Mouse (Mus musculus) layer of hippocampus, postnatal 14 days (tissue): Measurements from ENCODE around the gene Pou2f1. TPM values are rescaled to one million over a fixed set of nuclear protein-coding genes. Genes with fewer than 3 reads are reported as not detected.

Experiments used
- DNase-seq, 2 experiments: peaks; one replicate each; pipeline ENCODE4 v3.0.0; 2021 to 2022; ENCODE audit warnings: low spot score in 2 of 2, mixed read lengths in 1 of 2
- total RNA-seq, 2 experiments: library from RNA; stranded (reverse); gene quantifications; 2 replicates each; pipeline ENCODE4 v1.2.3; 2021

Gene Pou2f1
- total RNA-seq, 2 experiments from 2014 or later = 16.6 to 17.7 TPM

GRCm38 (mm10) chr1:165882146-165882900 lies 120.2 kb downstream of the Pou2f1 start:
- DNase-seq = no peak

- DNase-seq = no peak
Observed at GRCm38 (mm10) chr1:165878751-165879150, 123.7 kb downstream of the Pou2f1 start.

GRCm38 (mm10) chr1:165875520-165876284 lies 126.8 kb downstream of the Pou2f1 start:
- DNase-seq = no peak

GRCm38 (mm10) chr1:165874645-165875044 lies 127.8 kb downstream of the Pou2f1 start:
- DNase-seq = no peak

- no peak for DNase-seq
Observed at GRCm38 (mm10) chr1:165868659-165869058, 133.8 kb downstream of the Pou2f1 start.

GRCm38 (mm10) chr1:165866630-165867280 lies 135.7 kb downstream of the Pou2f1 start:
- no peak for DNase-seq

GRCm38 (mm10) chr1:165864864-165865795 lies 137.3 kb downstream of the Pou2f1 start:
- DNase-seq = no peak

GRCm38 (mm10) chr1:165862059-165862458 lies 140.4 kb downstream of the Pou2f1 start:
- DNase-seq = no peak

- no peak for DNase-seq
Observed at GRCm38 (mm10) chr1:165861235-165861609, 141.3 kb downstream of the Pou2f1 start.

GRCm38 (mm10) chr1:165860373-165861234 lies 141.9 kb downstream of the Pou2f1 start:
- no peak for DNase-seq

- no peak for DNase-seq
Observed at GRCm38 (mm10) chr1:165858356-165858755, 144.1 kb downstream of the Pou2f1 start.

- no peak for DNase-seq
Observed at GRCm38 (mm10) chr1:165857279-165857678, 145.2 kb downstream of the Pou2f1 start.

GRCm38 (mm10) chr1:165855759-165856545 lies 146.5 kb downstream of the Pou2f1 start:
- no peak for DNase-seq

- DNase-seq = peak; percentile 42 to 48
Observed at GRCm38 (mm10) chr1:165853729-165854420, 148.6 kb downstream of the Pou2f1 start.

- no peak for DNase-seq
Observed at GRCm38 (mm10) chr1:165853131-165853721, 149.3 kb downstream of the Pou2f1 start.

- no peak for DNase-seq
Observed at GRCm38 (mm10) chr1:165852131-165852530, 150.3 kb downstream of the Pou2f1 start.

GRCm38 (mm10) chr1:165849458-165850445 lies 152.7 kb downstream of the Pou2f1 start:
- no peak for DNase-seq
